Mouse (Mus musculus): ENCODE measurements at regions not wholly inside any gene's neighbourhood (a gene's known extent, or its start where the extent isn't known, plus 50 kb on each side); places are given as distances from the start of the nearest gene placed in this dataset.

DNA sequence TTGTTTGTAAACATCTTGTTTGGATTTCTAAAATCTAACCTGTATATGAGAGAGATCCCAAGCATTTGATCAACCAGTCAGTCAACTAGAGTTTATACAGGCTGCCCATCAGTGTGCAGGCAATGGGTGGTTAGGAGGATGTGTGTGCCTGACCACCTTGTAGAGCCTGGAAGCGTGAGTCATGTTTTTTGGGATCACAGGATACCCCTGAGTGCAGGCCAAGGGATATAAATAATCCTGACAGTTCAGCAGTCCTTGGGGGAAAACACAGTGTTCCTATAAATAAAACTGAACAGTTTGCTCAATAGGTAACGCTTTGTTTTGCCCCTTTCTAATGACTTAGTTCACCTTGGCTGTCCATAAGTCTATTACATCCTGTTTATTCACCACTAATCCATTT lies 55.7 kb upstream of the Plekhg1 start:
- H3K36me3 ChIP-seq (ENCODE audit: control insufficient read depth, insufficient read depth, low read length, poor library complexity, severe bottlenecking), result no peaks in the 10 kb centered on the region
- in situ Hi-C loops (cut with MboI; ENCODE audit: low sequenced_read_pairs in 2 of 2, unreplicated experiment in 2 of 2), result no loop called here
- no peak overlapping the region for H3K4me3 ChIP-seq (ENCODE audit: insufficient read depth in 1 of 2, low read depth in 1 of 2, low read length in 2 of 2, poor library complexity in 1 of 2, severe bottlenecking in 1 of 2)
- H3K27ac ChIP-seq (ENCODE audit: insufficient read depth, low read depth, low read length, poor library complexity, severe bottlenecking), result no peak overlapping the region
- H3K9me3 ChIP-seq (ENCODE audit: control insufficient read depth, insufficient read depth, low read depth, low read length), result no peaks in the 10 kb centered on the region
- H3K4me1 ChIP-seq (ENCODE audit: control insufficient read depth in 2 of 2, insufficient read depth in 2 of 2, low read length in 2 of 2, poor library complexity in 1 of 2), result no peaks in the 10 kb centered on the region
- no peak for DNase-seq (ENCODE audit: low read depth, low spot score)
- H3K9ac ChIP-seq (ENCODE audit: insufficient read depth, low read depth, low read length, poor library complexity, severe bottlenecking), result no peak overlapping the region
- TF ChIP-seq ZC3H11A (IDR thresholded peaks at IDR 0.05; ENCODE audit: borderline replicate concordance, low read depth, low read length) (no peak), CHD2 (IDR thresholded peaks at IDR 0.05; ENCODE audit: low read depth, low read length) (no peak), HCFC1 (IDR thresholded peaks at IDR 0.05; ENCODE audit: borderline replicate concordance, insufficient read depth, low read length) (no peak), MAFK (IDR thresholded peaks at IDR 0.05; ENCODE audit: insufficient read depth, low read depth, low read length) (no peak), ZNF384 (IDR thresholded peaks at IDR 0.05; ENCODE audit: low read depth, low read length) (no peak)
